Mouse (Mus musculus) C2C12 (cell line): ENCODE measurements around the gene Mterf2. TPM values are rescaled to one million over a fixed set of nuclear protein-coding genes. Genes with fewer than 3 reads are reported as not detected.
A peak's percentile ranks its signal among the peaks of the same experiment; 100 is the strongest.

Experiments
- H3K27me3 ChIP-seq: one replicate; pipeline ENCODE4 v1.6.1; 2011; ENCODE audit not compliant: control insufficient read depth, insufficient read depth, insufficient read length
- H3K36me3 ChIP-seq: one replicate; pipeline ENCODE4 v1.6.1; 2011; ENCODE audit not compliant: control insufficient read depth, insufficient read depth
- H3K4me3 ChIP-seq: one replicate; pipeline ENCODE4 v1.5.1; 2011; ENCODE audit warnings: mild to moderate bottlenecking, control low read depth; ENCODE audit not compliant: poor library complexity, insufficient read depth, severe bottlenecking
- H3K79me2 ChIP-seq: one replicate; pipeline ENCODE4 v1.6.1; 2011; ENCODE audit not compliant: control insufficient read depth, insufficient read depth
- H3K79me3 ChIP-seq: one replicate; pipeline ENCODE4 v1.6.1; 2011; ENCODE audit warnings: low read depth, control low read depth
- H3ac ChIP-seq: one replicate; pipeline ENCODE3; 2011; ENCODE audit warnings: low read depth; ENCODE audit not compliant: control insufficient read depth, insufficient read length
- CEBPB ChIP-seq: IDR thresholded peaks from one replicate; pipeline ENCODE4 v1.6.1; 2011; ENCODE audit warnings: low read depth, mild to moderate bottlenecking, control low read depth, moderate library complexity
- CTCF ChIP-seq: IDR thresholded peaks from one replicate; pipeline ENCODE4 v1.5.1; 2011; ENCODE audit not compliant: control insufficient read depth, insufficient read depth, insufficient read length
- FOSL1 ChIP-seq: IDR thresholded peaks from one replicate; pipeline ENCODE4 v1.8.0; 2011; ENCODE audit warnings: mild to moderate bottlenecking, low read length; ENCODE audit not compliant: poor library complexity, insufficient read depth, severe bottlenecking
- MAX ChIP-seq: IDR thresholded peaks from one replicate; pipeline ENCODE4 v1.6.1; 2011; ENCODE audit warnings: mild to moderate bottlenecking, control low read depth
- MYOD1 ChIP-seq: IDR thresholded peaks from one replicate; pipeline ENCODE4 v1.6.1; 2011; ENCODE audit warnings: low read depth; ENCODE audit not compliant: control insufficient read depth, insufficient read length
- MYOG ChIP-seq: IDR thresholded peaks from one replicate; pipeline ENCODE4 v1.6.1; 2011; ENCODE audit not compliant: control insufficient read depth, insufficient read length; ENCODE audit errors: extremely low read depth
- USF1 ChIP-seq: IDR thresholded peaks from one replicate; pipeline ENCODE4 v1.6.1; 2011; ENCODE audit warnings: low read depth, mild to moderate bottlenecking, control low read depth, moderate library complexity
- long read RNA-seq, 2 experiments: library from polyadenylated mRNA; unstranded; transcript quantifications; one replicate each; pipeline ENCODE4 v2.0.0; 2019 to 2020
- polyA plus RNA-seq: library from polyadenylated mRNA; unstranded; fragments of >200 nt; fragmentation: generic; extraction: Trizol; gene quantifications from one replicate; pipeline ENCODE4 v1.2.1, GENCODE M21; 2012; ENCODE audit warnings: missing spikeins

Gene Mterf2
- 2.8 TPM for polyA plus RNA-seq
- long read RNA-seq, experiment 1, transcript Mterf2-201 (3 exons, 1,567 nt) = major isoform, 8 of 11 reads
- long read RNA-seq, experiment 1, partial matches to known transcripts = 1 of 11 reads
- long read RNA-seq, experiment 1, other reads (novel, unspliced or antisense) = 0 of 11 reads
- long read RNA-seq, experiment 2, transcript Mterf2-201 (3 exons, 1,567 nt) = major isoform, 11 of 15 reads
- long read RNA-seq, experiment 2, partial matches to known transcripts = 1 of 15 reads
- long read RNA-seq, experiment 2, other reads (novel, unspliced or antisense) = 0 of 15 reads

- peak within 1 kb of the TSS; percentile 61 for H3ac ChIP-seq
- H3K79me2 ChIP-seq = peaks cover 8% of the 10 kb centered on the region
- peak; percentile 52 for TF ChIP-seq USF1
- TF ChIP-seq CTCF = no peak
- peaks cover 15% of the 10 kb centered on the region for H3K36me3 ChIP-seq
- no peaks in the 10 kb centered on the region for H3K79me3 ChIP-seq
- H3K27me3 ChIP-seq = no peaks in the 10 kb centered on the region
- peak within 1 kb of the TSS; percentile 71 for H3K4me3 ChIP-seq
These were observed at the start of gene Mterf2 for GRCm38 (mm10) chr10:85127395-85128287. Gene Mterf2, minus strand, starts transcription at chr10:85128027.

GRCm38 (mm10) chr10:85176640-85177039 is 48.8 kb upstream of the Mterf2 start:
- Histone ChIP-seq H3K79me2 (no peaks in the 10 kb centered on the region), H3K36me3 (no peaks in the 10 kb centered on the region), H3K79me3 (no peaks in the 10 kb centered on the region), H3K4me3 (no peak overlapping the region), H3K27me3 (no peaks in the 10 kb centered on the region), H3ac (no peak overlapping the region)
- TF ChIP-seq MAX = no peak
- TF ChIP-seq CEBPB = peak; percentile 4
- no peak for TF ChIP-seq MYOD1
- TF ChIP-seq FOSL1 = no peak
- TF ChIP-seq CTCF = no peak

GRCm38 (mm10) chr10:85165306-85165705 is 37.5 kb upstream of the Mterf2 start:
- H3K27me3 ChIP-seq = no peaks in the 10 kb centered on the region
- TF ChIP-seq MAX = no peak
- no peak for TF ChIP-seq USF1
- TF ChIP-seq CEBPB = no peak
- no peak for TF ChIP-seq MYOD1
- no peak for TF ChIP-seq FOSL1
- H3ac ChIP-seq = no peak overlapping the region
- H3K4me3 ChIP-seq = no peak overlapping the region
- no peaks in the 10 kb centered on the region for H3K36me3 ChIP-seq
- H3K79me2 ChIP-seq = peaks cover 4% of the 10 kb centered on the region
- no peaks in the 10 kb centered on the region for H3K79me3 ChIP-seq

- TF ChIP-seq MAX = no peak
- no peak for TF ChIP-seq USF1
- TF ChIP-seq CEBPB = no peak
- no peak for TF ChIP-seq MYOG
- TF ChIP-seq CTCF = no peak
- no peak for TF ChIP-seq MYOD1
- TF ChIP-seq FOSL1 = no peak
- Histone ChIP-seq H3K79me3 (no peaks in the 10 kb centered on the region), H3ac (no peak overlapping the region)
These were observed 37.0 kb upstream of the Mterf2 start for GRCm38 (mm10) chr10:85164791-85165190.

GRCm38 (mm10) chr10:85161745-85162351 is 34.0 kb upstream of the Mterf2 start:
- Histone ChIP-seq H3K4me3 (no peak overlapping the region), H3K79me2 (peaks cover 4% of the 10 kb centered on the region), H3K36me3 (no peaks in the 10 kb centered on the region), H3K79me3 (no peaks in the 10 kb centered on the region), H3K27me3 (no peaks in the 10 kb centered on the region), H3ac (no peak overlapping the region)
- TF ChIP-seq MYOG (no peak), FOSL1 (no peak), MYOD1 (no peak), USF1 (no peak), CEBPB (no peak), CTCF (no peak), MAX (no peak)

More at GRCm38 (mm10) chr10:85164791-85165190, 37.0 kb upstream of the Mterf2 start:
- Histone ChIP-seq H3K79me2 (peaks cover 4% of the 10 kb centered on the region), H3K4me3 (no peak overlapping the region), H3K36me3 (no peaks in the 10 kb centered on the region), H3K27me3 (no peaks in the 10 kb centered on the region)
